Mouse (Mus musculus): Measurements from ENCODE around the gene Znrd1. TPM values are rescaled to one million over a fixed set of nuclear protein-coding genes. Genes with fewer than 3 reads are reported as not detected.
A peak's percentile ranks its signal among the peaks of the same experiment; 100 is the strongest.

Znrd1 gene
- polyA plus RNA-seq (2012; rRNA removed): 23.8 and 30.3 TPM in 2 replicates

DNA sequence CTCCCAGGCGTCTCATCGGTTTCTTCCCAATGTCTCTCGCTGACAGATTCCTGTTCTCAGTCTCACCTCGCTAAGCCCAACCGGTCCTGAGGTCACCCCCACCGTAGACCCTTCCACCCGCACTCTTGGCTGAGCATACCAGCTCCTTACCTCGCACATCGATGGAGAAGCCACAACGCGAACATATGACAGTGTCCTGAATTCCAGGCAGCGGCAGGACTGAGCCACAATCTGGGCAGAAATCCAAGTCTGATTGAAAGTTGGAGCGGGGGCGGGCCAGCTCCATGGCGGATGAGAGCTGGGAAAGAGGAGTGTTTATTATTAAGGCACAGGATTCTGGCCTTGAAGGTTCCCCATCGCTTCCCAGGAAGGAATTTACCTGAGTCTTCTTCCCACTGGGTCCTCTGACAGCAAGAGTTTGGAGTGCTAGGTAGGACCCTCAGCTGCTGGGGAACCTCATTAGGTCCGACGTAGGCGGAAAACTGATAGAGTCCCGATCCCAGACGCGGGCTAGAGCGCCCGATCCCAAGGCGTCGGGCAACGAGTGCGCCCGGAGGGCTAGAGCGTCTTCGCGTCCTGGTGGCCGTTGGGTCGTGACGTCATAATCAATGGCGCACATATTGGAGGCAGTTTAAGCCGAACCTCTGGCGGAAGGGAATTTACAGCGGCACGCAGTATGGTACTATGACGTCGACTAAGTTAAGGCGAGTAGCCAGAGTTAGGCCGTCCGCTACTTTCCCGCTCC, at the start of gene Znrd1, which contains the start of gene Znrd1as:
Gene Znrd1 (minus strand): TSS at position 561 of the 745 bp plus-strand sequence.
Gene Znrd1as (plus strand): TSS at position 594 of the 745 bp plus-strand sequence.
- under 1% methylated on average over 46 of the region's 46 CpGs for WGBS
- peak; percentile 88 for DNase-seq
- H3K4me1 ChIP-seq (ENCODE audit: control insufficient read depth, insufficient read depth, low read length): peaks cover 6% of the 10 kb centered on the region
- H3K4me3 ChIP-seq (replicated peaks; ENCODE audit: extremely low read depth, low read depth, low read length): peak within 1 kb of the TSS; percentile 88
- TF ChIP-seq CTCF (IDR thresholded peaks at IDR 0.05; ENCODE audit: insufficient read depth, low read length): no peak
- peak; percentile 77; the same call in 1 of the 2 replicates for TF ChIP-seq POLR2A (IDR thresholded peaks at IDR 0.05; ENCODE audit: borderline replicate concordance, extremely low read depth, low read depth, low read length)

DNA sequence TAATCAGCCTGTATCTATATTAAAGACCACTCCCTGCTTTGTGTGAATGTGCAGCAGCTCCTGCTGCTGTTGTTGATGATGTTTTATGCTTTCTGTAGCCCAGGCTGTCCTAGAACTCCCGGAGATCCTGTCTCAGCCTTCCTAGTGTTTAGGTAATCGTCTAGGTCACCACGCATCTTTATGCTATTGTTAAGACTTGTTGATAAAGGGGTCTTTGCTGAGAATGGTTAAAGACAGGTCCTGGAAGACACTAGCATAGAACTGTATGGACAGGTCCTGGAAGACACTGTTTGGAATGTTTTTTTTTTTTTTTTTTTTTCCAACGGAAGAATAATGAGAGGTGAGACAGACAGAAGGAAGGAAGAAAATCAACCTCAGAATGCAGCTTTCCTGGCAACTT, 45.0 kb upstream of the Znrd1 start:
- DNase-seq: no peak
- 27% methylated on average over 4 of the region's 4 CpGs for WGBS
- peaks cover 4% of the 10 kb centered on the region for H3K4me1 ChIP-seq (ENCODE audit: control insufficient read depth, insufficient read depth, low read length)
- no peak overlapping the region for H3K4me3 ChIP-seq (replicated peaks; ENCODE audit: extremely low read depth, low read depth, low read length)
- TF ChIP-seq POLR2A (IDR thresholded peaks at IDR 0.05; ENCODE audit: borderline replicate concordance, extremely low read depth, low read depth, low read length): no peak
- no peak for TF ChIP-seq CTCF (IDR thresholded peaks at IDR 0.05; ENCODE audit: insufficient read depth, low read length)

DNA sequence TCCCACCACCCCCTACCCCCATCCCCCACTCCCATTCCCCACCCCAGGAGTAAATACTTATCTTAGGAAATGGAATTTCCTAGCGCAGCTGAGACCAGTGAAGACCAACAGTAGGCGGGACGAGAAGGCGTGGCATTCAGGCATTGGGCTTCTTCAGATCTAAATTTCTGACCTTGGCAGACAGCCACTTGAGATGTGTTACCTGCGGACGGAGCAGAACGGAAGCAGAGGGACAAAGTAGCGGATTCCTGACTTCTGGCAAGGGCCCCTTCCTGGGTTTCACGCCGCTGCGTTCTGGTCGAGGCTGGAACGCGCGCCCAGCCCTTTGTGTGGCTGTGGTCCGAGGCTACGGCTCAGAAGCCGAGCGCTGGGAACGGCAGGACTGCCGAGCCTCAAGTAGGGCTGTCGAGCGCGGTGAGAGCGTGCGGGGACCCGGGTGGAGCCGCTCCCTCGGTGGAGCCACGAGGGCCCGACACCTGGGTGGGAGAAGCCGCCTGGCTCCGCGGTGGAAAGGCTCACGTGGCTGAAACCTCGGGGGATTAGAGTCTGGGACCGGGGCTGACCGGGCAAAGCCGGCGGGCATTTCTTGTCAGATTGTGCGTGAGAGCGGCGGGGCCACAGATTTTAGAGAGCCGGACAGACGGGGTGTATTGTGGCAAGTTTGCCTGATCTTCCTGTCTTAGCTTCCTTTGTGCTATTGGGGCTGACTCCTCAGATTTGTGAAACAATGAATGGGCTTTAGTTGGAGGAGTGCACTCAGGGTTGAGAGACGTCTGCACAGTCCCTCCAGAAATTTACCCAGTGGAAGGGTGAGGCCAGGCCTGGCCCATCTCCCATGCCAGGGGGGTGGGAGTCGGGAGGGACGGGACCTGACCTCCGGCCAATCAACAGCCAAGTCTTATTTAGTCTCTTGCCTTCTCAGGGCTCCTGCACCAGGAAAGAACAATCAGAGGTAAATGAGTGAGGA, 44.3 kb upstream of the Znrd1 start:
- 1% methylated on average over 49 of the region's 49 CpGs for WGBS
- no peak for TF ChIP-seq POLR2A (IDR thresholded peaks at IDR 0.05; ENCODE audit: borderline replicate concordance, extremely low read depth, low read depth, low read length)
- no peak for TF ChIP-seq CTCF (IDR thresholded peaks at IDR 0.05; ENCODE audit: insufficient read depth, low read length)
- DNase-seq: peak; percentile 74
- Histone ChIP-seq H3K4me1 (ENCODE audit: control insufficient read depth, insufficient read depth, low read length) (peaks cover 4% of the 10 kb centered on the region), H3K4me3 (replicated peaks; ENCODE audit: extremely low read depth, low read depth, low read length) (peak overlapping the region; percentile 78)

DNA sequence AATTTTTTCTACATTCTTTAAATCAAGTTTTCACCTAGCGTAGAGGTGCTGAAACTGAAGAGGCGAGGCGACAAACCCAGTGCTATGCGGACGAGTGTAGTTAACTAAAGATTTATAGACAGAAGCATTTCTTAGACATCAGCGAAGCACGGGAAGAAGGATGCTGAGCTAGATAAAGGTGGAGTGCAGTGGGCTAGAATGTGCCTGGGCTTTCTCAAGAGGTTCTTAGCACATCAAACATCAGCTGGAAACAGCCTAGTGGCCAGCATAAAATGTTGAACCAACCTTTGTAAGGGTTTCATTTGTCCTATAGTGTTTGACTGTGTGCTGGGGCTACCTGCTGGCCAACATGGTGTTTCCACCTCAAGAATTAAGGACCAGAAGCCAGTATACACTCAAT, 42.5 kb upstream of the Znrd1 start, which contains the start of gene Zfp57:
Gene Zfp57 (plus strand): TSS at position 301 of the 400 bp plus-strand sequence.
- TF ChIP-seq CTCF (IDR thresholded peaks at IDR 0.05; ENCODE audit: insufficient read depth, low read length) (no peak), POLR2A (IDR thresholded peaks at IDR 0.05; ENCODE audit: borderline replicate concordance, extremely low read depth, low read depth, low read length) (no peak)
- Histone ChIP-seq H3K4me3 (replicated peaks; ENCODE audit: extremely low read depth, low read depth, low read length) (no peak within 1 kb of the TSS), H3K4me1 (ENCODE audit: control insufficient read depth, insufficient read depth, low read length) (peaks cover 4% of the 10 kb centered on the region)
- WGBS: 93% methylated on average over 7 of the region's 7 CpGs
- DNase-seq: no peak

DNA sequence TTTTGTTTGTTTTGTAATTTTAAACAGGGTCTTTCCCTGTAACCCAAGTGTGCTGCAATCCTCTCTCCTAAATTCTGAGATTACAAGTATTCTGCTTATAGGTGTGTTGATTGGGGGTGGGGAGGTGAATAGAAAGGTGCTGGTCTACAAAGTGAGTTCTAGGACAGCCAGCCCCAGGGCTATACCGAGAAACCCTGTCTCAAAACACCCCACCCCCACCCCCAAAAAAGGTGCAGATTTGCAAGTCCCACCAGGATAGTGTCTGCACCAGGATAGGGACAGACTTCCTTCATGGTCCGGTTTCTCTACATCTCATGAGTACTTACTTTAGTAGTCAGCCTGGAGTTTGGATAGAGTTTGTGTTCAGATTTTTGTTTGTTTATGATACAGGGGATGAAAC, 40.1 kb upstream of the Znrd1 start:
- Histone ChIP-seq H3K4me1 (ENCODE audit: control insufficient read depth, insufficient read depth, low read length) (peaks cover 4% of the 10 kb centered on the region), H3K4me3 (replicated peaks; ENCODE audit: extremely low read depth, low read depth, low read length) (no peak overlapping the region)
- WGBS: 63% methylated on average over 2 of the region's 2 CpGs
- TF ChIP-seq POLR2A (IDR thresholded peaks at IDR 0.05; ENCODE audit: borderline replicate concordance, extremely low read depth, low read depth, low read length) (no peak), CTCF (IDR thresholded peaks at IDR 0.05; ENCODE audit: insufficient read depth, low read length) (no peak)
- DNase-seq: no peak

DNA sequence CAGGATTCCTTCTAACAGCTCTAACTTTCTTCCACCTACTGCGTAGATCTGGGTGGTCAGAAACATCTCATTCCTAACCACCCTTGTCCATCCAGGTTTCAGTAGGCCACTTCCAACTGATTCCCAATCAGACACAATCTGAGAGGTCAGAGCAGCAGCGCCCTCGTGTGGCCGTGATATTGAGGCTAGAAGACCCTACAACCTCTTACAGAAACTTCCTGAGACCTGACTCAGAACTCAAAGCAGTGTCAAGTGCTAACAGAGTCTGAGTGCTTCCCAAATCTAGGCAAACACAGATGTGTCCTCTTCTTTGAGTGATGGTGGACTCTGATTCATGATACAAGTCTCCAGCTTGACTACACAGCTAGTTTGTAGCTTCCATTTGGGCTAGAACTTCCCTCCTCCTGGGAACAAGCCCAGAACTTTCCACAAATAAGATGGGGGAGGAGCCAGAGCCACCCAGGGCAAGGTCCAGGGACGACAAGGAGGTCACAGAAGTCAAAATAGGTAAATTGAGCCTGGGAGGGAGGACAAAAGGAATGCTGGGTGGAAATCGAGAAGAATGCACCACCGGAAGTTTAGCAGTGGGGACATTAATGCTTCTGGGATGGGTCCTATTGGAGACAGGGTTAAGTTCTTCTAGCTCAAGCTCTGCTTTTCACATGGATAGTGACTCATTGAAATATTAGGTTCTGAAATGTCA, 38.8 kb upstream of the Znrd1 start:
- TF ChIP-seq POLR2A (IDR thresholded peaks at IDR 0.05; ENCODE audit: borderline replicate concordance, extremely low read depth, low read depth, low read length): no peak
- peak; percentile 87 for TF ChIP-seq CTCF (IDR thresholded peaks at IDR 0.05; ENCODE audit: insufficient read depth, low read length)
- H3K4me1 ChIP-seq (ENCODE audit: control insufficient read depth, insufficient read depth, low read length): no peaks in the 10 kb centered on the region
- no peak overlapping the region for H3K4me3 ChIP-seq (replicated peaks; ENCODE audit: extremely low read depth, low read depth, low read length)
- 23% methylated on average over 7 of the region's 7 CpGs for WGBS
- peak; percentile 82 for DNase-seq

DNA sequence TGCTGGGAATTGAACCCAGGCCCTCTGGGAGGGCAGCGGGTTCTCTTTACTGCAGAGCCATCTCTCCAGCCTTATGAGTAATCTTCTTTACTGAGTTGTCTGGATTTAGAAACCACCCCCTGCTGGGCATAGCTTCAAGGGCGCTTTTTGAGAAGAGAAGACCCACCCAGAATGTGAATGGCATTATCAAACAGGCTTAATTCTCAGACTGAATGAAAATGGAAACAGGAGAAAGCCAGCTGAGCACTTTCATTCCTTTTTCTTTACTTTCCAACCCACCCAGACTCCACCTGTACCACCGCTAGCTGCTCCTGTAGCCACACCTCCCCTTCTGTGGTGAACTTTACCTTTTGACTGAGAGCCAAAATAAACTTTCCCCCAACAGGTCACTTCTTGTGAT, 37.1 kb upstream of the Znrd1 start:
- DNase-seq: no peak
- WGBS: 66% methylated on average over 3 of the region's 3 CpGs
- Histone ChIP-seq H3K4me3 (replicated peaks; ENCODE audit: extremely low read depth, low read depth, low read length) (no peak overlapping the region), H3K4me1 (ENCODE audit: control insufficient read depth, insufficient read depth, low read length) (no peaks in the 10 kb centered on the region)
- TF ChIP-seq POLR2A (IDR thresholded peaks at IDR 0.05; ENCODE audit: borderline replicate concordance, extremely low read depth, low read depth, low read length) (no peak), CTCF (IDR thresholded peaks at IDR 0.05; ENCODE audit: insufficient read depth, low read length) (no peak)

DNA sequence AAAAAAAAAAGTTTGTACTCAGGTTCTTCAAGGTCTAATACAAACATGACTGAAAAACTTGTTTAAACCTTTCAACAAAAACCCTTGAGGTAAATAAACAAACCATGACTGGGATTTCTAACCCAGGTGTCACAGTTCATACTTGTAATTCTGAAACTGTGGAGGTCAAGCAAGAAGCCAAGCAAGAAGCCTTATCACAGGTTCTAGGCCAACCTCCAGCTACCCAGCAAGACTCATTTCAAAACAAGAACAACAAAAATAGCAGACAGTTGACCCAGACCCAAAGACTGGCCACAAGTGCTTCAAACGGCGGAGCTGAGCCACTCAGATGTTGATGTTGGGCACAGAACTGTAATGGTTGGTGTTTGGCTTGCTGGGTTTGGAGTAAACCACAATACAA, 36.2 kb upstream of the Znrd1 start:
- WGBS: 63% methylated on average over 2 of the region's 2 CpGs
- H3K4me1 ChIP-seq (ENCODE audit: control insufficient read depth, insufficient read depth, low read length): no peaks in the 10 kb centered on the region
- no peak overlapping the region for H3K4me3 ChIP-seq (replicated peaks; ENCODE audit: extremely low read depth, low read depth, low read length)
- no peak for DNase-seq
- TF ChIP-seq POLR2A (IDR thresholded peaks at IDR 0.05; ENCODE audit: borderline replicate concordance, extremely low read depth, low read depth, low read length): no peak
- no peak for TF ChIP-seq CTCF (IDR thresholded peaks at IDR 0.05; ENCODE audit: insufficient read depth, low read length)
